Mouse (Mus musculus): Measurements from ENCODE around the gene Pfdn5. TPM values are rescaled to one million over a fixed set of nuclear protein-coding genes. Genes with fewer than 3 reads are reported as not detected.

Gene Pfdn5
- polyA plus RNA-seq, 1 experiment from 2014 or later, result 562 TPM

- Histone ChIP-seq H3K9me3 (ENCODE audit: control insufficient read depth, low read length) (no peaks in the 10 kb centered on the region), H3K36me3 (ENCODE audit: control insufficient read depth, insufficient read depth, low read length) (no peaks in the 10 kb centered on the region), H3K27me3 (ENCODE audit: control insufficient read depth, insufficient read depth, low read length) (peaks cover 37% of the 10 kb centered on the region), H3K27ac (replicated peaks; ENCODE audit: low read depth, low read length) (no peak overlapping the region), H3K4me2 (ENCODE audit: low read length) (peak overlapping the region; percentile 41), H3K4me3 (replicated peaks; ENCODE audit: low read depth, low read length) (peak overlapping the region; percentile 10; the same call in 1 of the 2 replicates), H3K4me1 (ENCODE audit: control insufficient read depth, insufficient read depth, low read length) (peaks cover 17% of the 10 kb centered on the region; the same call in 1 of the 2 replicates), H3K9ac (replicated peaks; ENCODE audit: low read length) (0 out of 2 replicates have a peak overlapping the region, but pooled peaks have one; percentile 26)
- DNase-seq (peak; percentile 46), ATAC-seq (ENCODE audit: low FRiP score, low TSS enrichment) (no peak)
- WGBS, result 4% methylated on average over 25 of the region's 25 CpGs
Measured at GRCm38 (mm10) chr15:102358126-102358525, 32.2 kb downstream of the Pfdn5 start.

GRCm38 (mm10) chr15:102358834-102359233 is 32.9 kb downstream of the Pfdn5 start:
- Histone ChIP-seq H3K9ac (replicated peaks; ENCODE audit: low read length) (no peak overlapping the region), H3K4me2 (ENCODE audit: low read length) (no peak overlapping the region), H3K36me3 (ENCODE audit: control insufficient read depth, insufficient read depth, low read length) (no peaks in the 10 kb centered on the region), H3K27ac (replicated peaks; ENCODE audit: low read depth, low read length) (no peak overlapping the region), H3K27me3 (ENCODE audit: control insufficient read depth, insufficient read depth, low read length) (peaks cover 37% of the 10 kb centered on the region), H3K9me3 (ENCODE audit: control insufficient read depth, low read length) (no peaks in the 10 kb centered on the region), H3K4me1 (ENCODE audit: control insufficient read depth, insufficient read depth, low read length) (peaks cover 17% of the 10 kb centered on the region; the same call in 1 of the 2 replicates), H3K4me3 (replicated peaks; ENCODE audit: low read depth, low read length) (no peak overlapping the region)
- no peak for DNase-seq
- ATAC-seq (ENCODE audit: low FRiP score, low TSS enrichment), result no peak
- 19% methylated on average over 5 of the region's 5 CpGs for WGBS

GRCm38 (mm10) chr15:102362648-102363047 is 36.7 kb downstream of the Pfdn5 start:
- Histone ChIP-seq H3K4me3 (replicated peaks; ENCODE audit: low read depth, low read length) (no peak overlapping the region), H3K9me3 (ENCODE audit: control insufficient read depth, low read length) (no peaks in the 10 kb centered on the region), H3K36me3 (ENCODE audit: control insufficient read depth, insufficient read depth, low read length) (no peaks in the 10 kb centered on the region), H3K9ac (replicated peaks; ENCODE audit: low read length) (no peak overlapping the region), H3K4me2 (ENCODE audit: low read length) (peak overlapping the region; percentile 10; the same call in 1 of the 2 replicates), H3K27ac (replicated peaks; ENCODE audit: low read depth, low read length) (no peak overlapping the region), H3K27me3 (ENCODE audit: control insufficient read depth, insufficient read depth, low read length) (peaks cover 18% of the 10 kb centered on the region), H3K4me1 (ENCODE audit: control insufficient read depth, insufficient read depth, low read length) (peaks cover 14% of the 10 kb centered on the region; the same call in 1 of the 2 replicates)
- DNase-seq (no peak), ATAC-seq (ENCODE audit: low FRiP score, low TSS enrichment) (no peak)
- 10% methylated on average over 14 of the region's 14 CpGs for WGBS

GRCm38 (mm10) chr15:102364678-102365077 is 38.8 kb downstream of the Pfdn5 start:
- no peaks in the 10 kb centered on the region for H3K9me3 ChIP-seq (ENCODE audit: control insufficient read depth, low read length)
- DNase-seq (no peak), ATAC-seq (ENCODE audit: low FRiP score, low TSS enrichment) (no peak)
- no peak overlapping the region for H3K9ac ChIP-seq (replicated peaks; ENCODE audit: low read length)
- 0 out of 2 replicates have a peak, but pooled peaks cover 5% of the 10 kb centered on the region for H3K4me1 ChIP-seq (ENCODE audit: control insufficient read depth, insufficient read depth, low read length)
- 93% methylated on average over 1 of the region's 1 CpGs for WGBS
- no peak overlapping the region for H3K4me2 ChIP-seq (ENCODE audit: low read length)
- H3K4me3 ChIP-seq (replicated peaks; ENCODE audit: low read depth, low read length), result no peak overlapping the region
- no peaks in the 10 kb centered on the region for H3K36me3 ChIP-seq (ENCODE audit: control insufficient read depth, insufficient read depth, low read length)
- H3K27me3 ChIP-seq (ENCODE audit: control insufficient read depth, insufficient read depth, low read length), result no peaks in the 10 kb centered on the region; the same call in 1 of the 2 replicates
- no peak overlapping the region for H3K27ac ChIP-seq (replicated peaks; ENCODE audit: low read depth, low read length)

GRCm38 (mm10) chr15:102366238-102366637 is 40.3 kb downstream of the Pfdn5 start:
- no peak overlapping the region for H3K9ac ChIP-seq (replicated peaks; ENCODE audit: low read length)
- WGBS, result 6% methylated on average over 7 of the region's 7 CpGs
- peaks cover 5% of the 10 kb centered on the region; the same call in 1 of the 2 replicates for H3K27me3 ChIP-seq (ENCODE audit: control insufficient read depth, insufficient read depth, low read length)
- H3K9me3 ChIP-seq (ENCODE audit: control insufficient read depth, low read length), result no peaks in the 10 kb centered on the region
- H3K4me3 ChIP-seq (replicated peaks; ENCODE audit: low read depth, low read length), result peak overlapping the region; percentile 24; the same call in 1 of the 2 replicates
- H3K4me1 ChIP-seq (ENCODE audit: control insufficient read depth, insufficient read depth, low read length), result 0 out of 2 replicates have a peak, but pooled peaks cover 5% of the 10 kb centered on the region
- ATAC-seq (ENCODE audit: low FRiP score, low TSS enrichment) (no peak), DNase-seq (no peak)
- peak overlapping the region; percentile 43 for H3K4me2 ChIP-seq (ENCODE audit: low read length)
- H3K36me3 ChIP-seq (ENCODE audit: control insufficient read depth, insufficient read depth, low read length), result no peaks in the 10 kb centered on the region
- no peak overlapping the region for H3K27ac ChIP-seq (replicated peaks; ENCODE audit: low read depth, low read length)

- WGBS, result 10% methylated on average over 15 of the region's 15 CpGs
Measured at GRCm38 (mm10) chr15:102366733-102367344, 40.9 kb downstream of the Pfdn5 start, which contains the start of gene Sp7. Gene Sp7, minus strand, starts transcription at chr15:102367182.

GRCm38 (mm10) chr15:102369972-102370371 is 44.1 kb downstream of the Pfdn5 start:
- no peak overlapping the region for H3K9ac ChIP-seq (replicated peaks; ENCODE audit: low read length)
- H3K36me3 ChIP-seq (ENCODE audit: control insufficient read depth, insufficient read depth, low read length), result no peaks in the 10 kb centered on the region
- 10% methylated on average over 13 of the region's 13 CpGs for WGBS
- no peak overlapping the region for H3K4me3 ChIP-seq (replicated peaks; ENCODE audit: low read depth, low read length)
- H3K27me3 ChIP-seq (ENCODE audit: control insufficient read depth, insufficient read depth, low read length), result peaks cover 5% of the 10 kb centered on the region; the same call in 1 of the 2 replicates
- 0 out of 2 replicates have a peak, but pooled peaks cover 5% of the 10 kb centered on the region for H3K4me1 ChIP-seq (ENCODE audit: control insufficient read depth, insufficient read depth, low read length)
- no peak overlapping the region for H3K4me2 ChIP-seq (ENCODE audit: low read length)
- no peaks in the 10 kb centered on the region for H3K9me3 ChIP-seq (ENCODE audit: control insufficient read depth, low read length)
- H3K27ac ChIP-seq (replicated peaks; ENCODE audit: low read depth, low read length), result no peak overlapping the region
- no peak for ATAC-seq (ENCODE audit: low FRiP score, low TSS enrichment)
- DNase-seq, result no peak

More at GRCm38 (mm10) chr15:102366733-102367344, 40.9 kb downstream of the Pfdn5 start, which contains the start of gene Sp7:
- Histone ChIP-seq H3K4me1 (ENCODE audit: control insufficient read depth, insufficient read depth, low read length) (0 out of 2 replicates have a peak, but pooled peaks cover 5% of the 10 kb centered on the region), H3K27me3 (ENCODE audit: control insufficient read depth, insufficient read depth, low read length) (peaks cover 5% of the 10 kb centered on the region; the same call in 1 of the 2 replicates), H3K9ac (replicated peaks; ENCODE audit: low read length) (peak within 1 kb of the TSS; percentile 21; the same call in 1 of the 2 replicates), H3K36me3 (ENCODE audit: control insufficient read depth, insufficient read depth, low read length) (no peaks in the 10 kb centered on the region), H3K27ac (replicated peaks; ENCODE audit: low read depth, low read length) (no peak within 1 kb of the TSS), H3K4me2 (ENCODE audit: low read length) (peak within 1 kb of the TSS; percentile 43), H3K9me3 (ENCODE audit: control insufficient read depth, low read length) (no peaks in the 10 kb centered on the region), H3K4me3 (replicated peaks; ENCODE audit: low read depth, low read length) (peak within 1 kb of the TSS; percentile 24)
- ATAC-seq (ENCODE audit: low FRiP score, low TSS enrichment) (no peak), DNase-seq (peak; percentile 67)

GRCm38 (mm10) chr15:102370727-102371126 is 44.8 kb downstream of the Pfdn5 start:
- Histone ChIP-seq H3K27me3 (ENCODE audit: control insufficient read depth, insufficient read depth, low read length) (peaks cover 5% of the 10 kb centered on the region; the same call in 1 of the 2 replicates), H3K9ac (replicated peaks; ENCODE audit: low read length) (no peak overlapping the region), H3K9me3 (ENCODE audit: control insufficient read depth, low read length) (no peaks in the 10 kb centered on the region), H3K36me3 (ENCODE audit: control insufficient read depth, insufficient read depth, low read length) (no peaks in the 10 kb centered on the region), H3K4me1 (ENCODE audit: control insufficient read depth, insufficient read depth, low read length) (0 out of 2 replicates have a peak, but pooled peaks cover 5% of the 10 kb centered on the region), H3K4me3 (replicated peaks; ENCODE audit: low read depth, low read length) (no peak overlapping the region), H3K4me2 (ENCODE audit: low read length) (no peak overlapping the region), H3K27ac (replicated peaks; ENCODE audit: low read depth, low read length) (no peak overlapping the region)
- ATAC-seq (ENCODE audit: low FRiP score, low TSS enrichment) (no peak), DNase-seq (no peak)
- 10% methylated on average over 10 of the region's 10 CpGs for WGBS
